Mouse (Mus musculus) liver, embryonic 14.5 days (tissue): ENCODE results near the gene Akr1c12.
"Not testable (repeated sequence)": the region's sequence is repeated elsewhere in the genome, so short reads cannot be mapped to it uniquely, and the experiment has no call there.

Experiments used
- CTCF ChIP-seq: IDR thresholded peaks from 2 replicates; pipeline ENCODE4 v1.5.1; 2016; ENCODE audit warnings: antibody characterized with exemption, low read depth, control low read depth
- EP300 ChIP-seq: IDR thresholded peaks from 2 replicates; pipeline ENCODE4 v1.6.1; 2016; ENCODE audit warnings: antibody characterized with exemption, low read depth

GRCm38 (mm10) chr13:4265455-4265854 is 13.8 kb downstream of the Akr1c12 start:
- TF ChIP-seq CTCF, EP300: not testable (repeated sequence)
